In the genomic region with DNA sequence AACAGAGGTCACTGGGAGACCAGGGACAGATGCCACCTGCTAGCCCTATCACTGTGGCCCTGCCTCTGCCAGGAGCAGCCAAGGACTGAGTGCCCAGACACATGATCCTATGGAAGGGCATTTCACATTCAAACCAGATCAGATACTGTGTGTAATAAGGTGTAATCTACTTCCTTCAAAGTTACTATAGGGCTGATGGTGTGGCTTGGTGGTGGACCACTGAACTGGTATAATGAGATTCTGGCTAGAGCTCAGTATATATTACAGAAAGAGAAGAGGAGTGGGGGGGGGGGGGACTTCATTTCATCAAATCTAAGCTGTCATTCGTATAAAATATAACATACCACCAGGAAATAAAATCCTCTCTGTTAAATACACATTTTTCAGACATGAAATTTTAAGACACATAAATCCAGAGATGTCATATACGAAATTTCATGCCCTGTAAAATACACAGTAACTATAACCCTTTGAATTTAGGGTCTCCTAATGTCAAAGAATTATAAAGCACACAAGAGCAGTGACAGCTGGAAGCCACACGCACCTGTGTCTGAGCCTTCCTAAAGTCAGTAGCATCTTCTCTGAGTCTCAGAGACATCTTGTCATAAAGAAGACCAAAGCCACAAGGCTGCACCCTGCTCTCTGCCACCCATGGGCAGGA, we compare ENCODE assay signal across 15 mouse cellular contexts.
"Had no signal": no experiment of that assay in that cellular context is flagged by ENCODE, and none has a peak within 500 bp of the region (broad histone marks: within the 10 kb centered on the region; RNA-seq: fewer than 3 reads in every experiment).

No protein-coding gene starts in this region.

- DNase-seq: retina, postnatal 1 day; right cerebral cortex, adult 18-20 months; right cerebral cortex, postnatal 14 days; right cerebral cortex, postnatal 25 days; spleen, adult 18-20 months; thymus, adult 18-20 months; thymus, adult 2 months; thymus, postnatal 25 days; thymus, postnatal 36 days; thymus, postnatal 4 days had no signal

- H3K4me3 ChIP-seq: neural tube, embryonic 12.5 days; stomach, embryonic 15.5 days had no signal

- H3K36me3 ChIP-seq: neural tube, embryonic 12.5 days; neural tube, embryonic 13.5 days; neural tube, embryonic 15.5 days; stomach, embryonic 15.5 days had no signal

- H3K27ac ChIP-seq: neural tube, embryonic 12.5 days; neural tube, embryonic 13.5 days; neural tube, embryonic 15.5 days; stomach, embryonic 15.5 days; stomach, postnatal 0 days had no signal

- H3K4me2 ChIP-seq: stomach, embryonic 15.5 days had no signal

- H3K9ac ChIP-seq: neural tube, embryonic 12.5 days; neural tube, embryonic 13.5 days; neural tube, embryonic 15.5 days; stomach, embryonic 15.5 days had no signal

- H3K9me3 ChIP-seq: neural tube, embryonic 12.5 days; neural tube, embryonic 13.5 days; neural tube, embryonic 15.5 days; stomach, embryonic 15.5 days had no signal

- H3K27me3 ChIP-seq: neural tube, embryonic 12.5 days; neural tube, embryonic 13.5 days; neural tube, embryonic 15.5 days; stomach, embryonic 15.5 days had no signal
